Mouse (Mus musculus) WW6 (cell line): ENCODE measurements around the gene Trim38.
"Not testable (repeated sequence)": the region's sequence is repeated elsewhere in the genome, so short reads cannot be mapped to it uniquely, and the experiment has no call there.

Source experiments
- DNase-seq: peaks from one replicate; pipeline ENCODE4 v3.0.0-alpha.2; 2013; ENCODE audit warnings: low read depth, low spot score

Trim38 gene

GRCm38 (mm10) chr13:23746201-23747080 lies 23.3 kb upstream of the Trim38 start, which contains the start of gene Hist1h2bb:
Gene Hist1h2bb (plus strand): TSS chr13:23746734.
- DNase-seq: not testable (repeated sequence)

- no peak for DNase-seq
Measured at GRCm38 (mm10) chr13:23747081-23747891, 22.4 kb upstream of the Trim38 start.

DNA sequence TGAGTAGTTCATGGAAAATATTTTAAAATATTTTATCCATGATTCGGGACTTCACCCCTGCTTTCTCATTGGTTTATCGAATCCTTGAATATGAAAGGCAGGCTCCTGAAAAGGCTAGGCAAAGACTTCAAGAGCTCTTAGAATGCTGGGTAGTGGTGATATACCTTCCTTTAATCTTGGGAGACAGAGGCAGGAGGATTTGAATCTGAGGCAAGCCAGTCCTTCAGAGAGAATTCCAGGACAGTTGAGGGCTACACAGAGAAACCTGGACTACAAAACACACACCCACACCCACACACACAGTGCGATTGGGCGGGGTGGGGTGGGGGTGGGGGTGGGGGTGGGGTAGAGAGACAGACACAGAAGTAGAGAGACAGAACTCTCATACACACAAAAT lies 21.8 kb upstream of the Trim38 start:
- no peak for DNase-seq

DNA sequence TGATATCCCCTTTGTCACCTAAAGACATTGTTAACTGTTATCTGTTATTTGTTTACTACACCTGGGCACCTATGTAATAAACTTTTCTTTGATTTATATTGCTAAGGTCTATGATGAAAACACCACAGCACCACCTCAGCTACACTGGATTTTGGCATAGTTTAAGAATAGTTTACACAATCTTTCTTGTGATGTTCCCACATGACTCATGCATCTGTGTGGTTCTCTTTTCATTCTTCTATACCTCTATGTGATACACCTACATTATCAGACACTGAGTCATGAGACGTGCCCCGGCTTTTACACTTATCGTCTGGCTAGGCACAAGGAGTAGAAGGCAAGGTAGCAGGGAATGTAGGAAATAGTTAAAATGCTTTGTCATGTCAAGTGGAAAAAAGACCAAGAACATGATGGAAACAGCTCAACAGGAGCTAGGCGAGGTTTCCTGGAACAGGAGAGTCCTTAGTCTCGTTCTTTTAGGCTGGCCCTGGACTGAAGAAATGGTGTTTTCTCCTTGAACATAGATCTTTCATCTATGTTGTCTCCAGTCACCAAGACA lies 20.1 kb upstream of the Trim38 start:
- DNase-seq: no peak

- not testable (repeated sequence) for DNase-seq
Measured at GRCm38 (mm10) chr13:23750839-23751477, 18.8 kb upstream of the Trim38 start, which contains the start of gene Hist1h2ab. Gene Hist1h2ab (plus strand): TSS chr13:23751126.

- no peak for DNase-seq
Measured at GRCm38 (mm10) chr13:23751478-23751956, 18.2 kb upstream of the Trim38 start.

- DNase-seq: not testable (repeated sequence)
Measured at GRCm38 (mm10) chr13:23752067-23752741, 17.5 kb upstream of the Trim38 start, which contains the start of gene Hist1h3b. Gene Hist1h3b (plus strand): TSS chr13:23752267.

DNA sequence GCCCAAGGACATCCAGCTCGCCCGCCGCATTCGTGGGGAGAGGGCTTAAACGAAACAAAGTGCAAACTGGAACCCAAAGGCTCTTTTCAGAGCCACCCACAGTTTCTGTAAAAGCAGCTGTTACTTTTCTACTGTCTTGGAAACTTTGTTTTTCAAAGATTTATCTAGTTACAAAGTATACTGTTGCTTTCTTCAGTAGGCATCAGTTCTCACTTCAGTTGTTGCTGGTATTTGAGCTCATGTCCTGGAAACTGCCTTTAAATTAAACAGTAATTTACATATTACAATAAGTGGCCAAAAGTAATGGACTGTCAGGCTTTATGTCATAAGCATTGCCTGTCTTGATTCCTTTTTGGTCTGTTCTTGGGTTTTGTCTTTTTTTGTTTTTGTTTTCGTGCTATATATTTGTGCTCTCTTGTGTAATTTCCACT lies 17.0 kb upstream of the Trim38 start:
- no peak for DNase-seq

GRCm38 (mm10) chr13:23753314-23754078 lies 16.2 kb upstream of the Trim38 start:
- DNase-seq: no peak

DNA sequence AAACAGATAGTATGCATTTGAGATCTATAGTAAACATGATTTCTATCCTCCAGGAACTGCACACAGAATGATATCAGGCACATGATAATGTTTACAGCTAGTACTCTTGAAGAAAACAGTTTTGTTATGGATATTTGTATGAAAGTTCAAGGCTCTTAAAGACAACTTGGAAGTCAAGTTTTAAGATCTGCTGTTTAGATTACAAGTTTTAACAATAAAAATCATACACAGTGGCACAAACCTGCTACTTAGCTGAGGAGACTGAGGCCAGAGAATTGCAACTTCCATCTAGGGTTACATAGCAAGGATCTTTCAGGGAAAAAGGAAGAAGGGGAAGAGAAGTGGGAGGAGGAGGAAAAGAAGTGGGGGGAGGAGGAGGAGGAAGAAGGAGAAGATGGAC lies 14.7 kb upstream of the Trim38 start:
- no peak for DNase-seq

DNA sequence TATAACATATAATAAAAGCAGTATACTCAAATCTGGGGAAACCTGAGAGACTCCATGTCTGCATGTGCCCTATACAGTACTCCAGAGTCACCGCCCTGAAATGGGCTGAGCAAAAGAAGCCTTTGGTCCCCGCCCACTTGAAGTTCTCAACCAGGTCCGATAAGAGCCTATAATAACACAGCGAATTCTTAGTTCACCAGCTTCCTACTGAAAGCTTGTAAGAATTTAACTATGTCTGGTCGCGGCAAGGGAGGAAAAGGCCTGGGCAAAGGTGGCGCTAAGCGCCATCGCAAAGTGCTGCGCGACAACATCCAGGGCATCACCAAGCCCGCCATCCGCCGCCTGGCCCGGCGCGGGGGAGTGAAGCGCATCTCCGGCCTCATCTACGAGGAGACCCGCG lies 12.9 kb upstream of the Trim38 start, which contains the start of gene Hist1h4b:
Hist1h4b (plus strand) TSS at position 224 of the 400 bp plus-strand sequence.
- DNase-seq: no peak

DNA sequence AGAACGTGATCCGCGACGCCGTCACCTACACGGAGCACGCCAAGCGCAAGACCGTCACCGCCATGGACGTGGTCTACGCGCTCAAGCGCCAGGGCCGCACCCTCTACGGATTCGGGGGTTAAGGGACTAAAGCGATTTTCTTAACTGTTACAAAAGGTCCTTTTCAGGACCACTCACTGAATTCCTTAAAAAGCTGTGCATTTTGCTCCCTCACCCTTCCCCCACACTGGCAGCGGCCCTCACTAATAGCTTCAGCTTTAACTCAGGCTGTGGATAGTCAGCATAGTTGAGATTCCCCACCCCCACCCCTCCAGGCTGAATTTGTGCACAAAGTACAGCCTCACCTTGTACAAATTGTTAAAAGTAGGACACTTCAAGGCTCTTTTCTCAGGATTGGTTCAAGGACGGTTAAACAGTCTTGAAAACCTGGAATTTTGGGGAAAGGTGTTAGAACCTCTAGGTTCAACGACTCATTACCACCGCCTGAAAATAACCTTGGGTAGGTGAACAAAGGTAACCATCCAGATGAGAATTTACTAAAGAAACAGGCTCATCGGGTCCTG lies 12.4 kb upstream of the Trim38 start:
- DNase-seq: no peak

- no peak for DNase-seq
Measured at GRCm38 (mm10) chr13:23757921-23758320, 11.8 kb upstream of the Trim38 start.

- DNase-seq: no peak
Measured at GRCm38 (mm10) chr13:23759251-23759771, 10.4 kb upstream of the Trim38 start.

DNA sequence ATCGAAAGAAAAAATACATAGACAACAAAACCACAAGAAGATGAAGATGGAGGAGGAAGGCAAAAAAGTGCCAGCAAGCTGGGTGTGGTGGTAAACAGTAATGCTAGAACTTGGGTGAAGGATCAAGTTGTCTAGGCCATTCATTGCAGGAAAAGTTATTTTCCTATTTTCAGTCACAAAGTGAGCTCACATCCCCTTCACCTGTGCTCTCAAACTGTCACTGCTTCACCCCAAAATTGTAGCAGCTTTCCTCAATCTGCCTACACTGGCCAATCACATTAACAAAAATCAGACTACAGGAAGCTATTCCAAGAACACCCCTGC lies 9.8 kb upstream of the Trim38 start:
- no peak for DNase-seq

DNA sequence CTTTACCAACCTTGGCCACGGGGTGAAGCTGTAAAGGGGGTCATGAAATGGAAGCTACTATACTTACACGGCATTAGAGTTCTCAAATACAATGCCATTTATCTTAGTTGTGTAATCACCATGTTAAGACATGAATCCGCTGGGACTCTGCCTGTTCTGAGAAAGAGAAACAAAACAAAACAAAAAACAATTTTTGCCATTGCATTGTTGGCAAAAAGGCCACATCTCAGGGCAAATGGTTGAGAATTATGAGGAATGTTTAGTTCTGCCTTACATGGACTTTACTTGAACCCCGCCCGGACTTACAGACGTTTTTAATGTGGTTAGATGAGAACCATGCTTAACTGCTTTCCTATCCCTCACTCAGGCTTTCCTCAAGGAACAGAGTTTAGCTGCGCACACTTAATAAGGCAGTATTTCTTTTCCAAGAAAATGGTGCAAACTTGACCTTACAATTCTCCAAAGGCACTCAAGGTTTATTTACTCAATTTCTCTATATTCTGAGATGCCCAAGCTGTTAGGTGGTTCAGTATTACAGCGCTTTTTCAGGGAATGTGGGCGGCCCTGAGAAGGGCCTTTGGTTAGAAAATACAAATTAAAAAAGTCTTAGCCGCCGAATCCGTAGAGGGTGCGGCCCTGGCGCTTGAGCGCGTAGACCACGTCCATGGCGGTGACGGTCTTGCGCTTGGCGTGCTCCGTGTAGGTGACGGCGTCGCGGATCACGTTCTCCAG lies 9.3 kb upstream of the Trim38 start:
- no peak for DNase-seq

- DNase-seq: no peak
Measured at GRCm38 (mm10) chr13:23760972-23761864, 8.5 kb upstream of the Trim38 start, which contains the start of gene Hist1h4a. Gene Hist1h4a (minus strand): TSS chr13:23761230.
